Mouse (Mus musculus) lung, adult 18-20 months (tissue): ENCODE data around the gene Fgfbp3.
"Not testable (repeated sequence)": the region's sequence is repeated elsewhere in the genome, so short reads cannot be mapped to it uniquely, and the experiment has no call there.

Source experiments
- DNase-seq, 2 experiments: peaks; one replicate each; pipeline ENCODE4 v3.0.0; 2022; ENCODE audit warnings: mixed read lengths in 2 of 2

Fgfbp3 gene

GRCm38 (mm10) chr19:36909676-36910292 lies 9.6 kb downstream of the Fgfbp3 start:
- peak; percentile 44 to 68 for DNase-seq

GRCm38 (mm10) chr19:36909150-36909549 lies 10.3 kb downstream of the Fgfbp3 start:
- DNase-seq: no peak

- DNase-seq: no peak
Observed at GRCm38 (mm10) chr19:36904211-36905007, 15.0 kb downstream of the Fgfbp3 start.

- no peak for DNase-seq
Observed at GRCm38 (mm10) chr19:36903377-36903776, 16.0 kb downstream of the Fgfbp3 start.

- peak in 1 of 2 experiments; percentile 40 for DNase-seq
Observed at GRCm38 (mm10) chr19:36897778-36898177, 21.6 kb downstream of the Fgfbp3 start.

GRCm38 (mm10) chr19:36896791-36897569 lies 22.4 kb downstream of the Fgfbp3 start:
- no peak for DNase-seq

- no peak for DNase-seq
Observed at GRCm38 (mm10) chr19:36891746-36892145, 27.7 kb downstream of the Fgfbp3 start.

GRCm38 (mm10) chr19:36887706-36888105 lies 31.7 kb downstream of the Fgfbp3 start:
- DNase-seq: no peak

GRCm38 (mm10) chr19:36886316-36886715 lies 33.1 kb downstream of the Fgfbp3 start:
- DNase-seq: no peak

- no peak for DNase-seq
Observed at GRCm38 (mm10) chr19:36883119-36883518, 36.3 kb downstream of the Fgfbp3 start.

GRCm38 (mm10) chr19:36878743-36879495 lies 40.5 kb downstream of the Fgfbp3 start:
- DNase-seq: no peak

- DNase-seq: no peak
Observed at GRCm38 (mm10) chr19:36877329-36877728, 42.1 kb downstream of the Fgfbp3 start.

- DNase-seq: no peak
Observed at GRCm38 (mm10) chr19:36874651-36875050, 44.8 kb downstream of the Fgfbp3 start.

GRCm38 (mm10) chr19:36868675-36869074 lies 50.7 kb downstream of the Fgfbp3 start:
- DNase-seq: not testable (repeated sequence)
